8 mouse cellular contexts compared by ENCODE assay signal in genomic region chr7:16285450-16286025, GRCm38 (mm10). TPM values are rescaled to one million over a fixed set of nuclear protein-coding genes. Genes with fewer than 3 reads are reported as not detected.
DNase-seq lines count a peak whose midpoint lies in the region; ATAC-seq and TF ChIP-seq lines count a peak whose summit lies in the region.

No protein-coding gene starts in this region.

- H3K4me2 ChIP-seq in forebrain, embryonic 15.5 days (replicated peaks) = peak overlapping the region; percentile 54

- peaks cover 13% of the 10 kb centered on the region for H3K4me1 ChIP-seq in forebrain, embryonic 15.5 days

- CTCF ChIA-PET in Patski (lab: Charles Lee) = interaction anchor here (0.7 to 1.3 kb wide), 3 partner anchors 8 to 11 kb away, joined by 3 to 7 read pairs (median 4); no protein-coding TSS in a partner anchor

- POLR2A ChIA-PET in Patski (lab: Charles Lee) = interaction anchor here (0.6 kb wide), 1 partner anchor 731 kb away, joined by 3 read pairs; no protein-coding TSS in a partner anchor

- H3K9me3 ChIP-seq in forebrain, embryonic 15.5 days = no peaks in the 10 kb centered on the region

- no peak overlapping the region for H3K9ac ChIP-seq in forebrain, embryonic 15.5 days (replicated peaks)

- in situ Hi-C loops in Patski (cut with MboI; ENCODE audit: low pct_unique_long_range_greater_than_20kb) = no loop called here

- no peak for TF ChIP-seq CTCF in Patski (IDR thresholded peaks at IDR 0.05)
- TF ChIP-seq CTCF in layer of hippocampus, adult 2 months (conservative IDR thresholded peaks at IDR 0.05) = no peak

- ATAC-seq in Patski = peak; percentile 72
- ATAC-seq in forebrain, embryonic 15.5 days (replicated peaks) = peak; percentile 56

- peaks cover 26% of the 10 kb centered on the region for H3K36me3 ChIP-seq in forebrain, embryonic 15.5 days

- H3K27me3 ChIP-seq in Patski = no peaks in the 10 kb centered on the region
- no peaks in the 10 kb centered on the region for H3K27me3 ChIP-seq in forebrain, embryonic 15.5 days

- 2% methylated on average over 14 of the region's 14 CpGs for WGBS in forebrain, embryonic 15.5 days

- DNase-seq in Patski (ENCODE audit: low read depth, low spot score) = no peak
- peak; percentile 44 to 49 for DNase-seq in cerebellum, adult 18-20 months
- DNase-seq in heart, postnatal 4 days = peak; percentile 81
- DNase-seq in layer of hippocampus, adult 2 months (ENCODE audit: low spot score in 2 of 2) = no peak
- DNase-seq in lung, postnatal 36 days = peak; percentile 89
- DNase-seq in retina, postnatal 1 day = peak; percentile 67
- DNase-seq in urinary bladder, postnatal 25 days (ENCODE audit: low spot score) = peak; percentile 72

- peak overlapping the region; percentile 94; the same call in 1 of the 2 replicates for H3K27ac ChIP-seq in forebrain, embryonic 15.5 days (replicated peaks)
- H3K27ac ChIP-seq in layer of hippocampus, adult 2 months = peak overlapping the region; percentile 59; the same call in 1 of the 2 replicates

- peak overlapping the region; percentile 69 for H3K4me3 ChIP-seq in forebrain, embryonic 15.5 days
- H3K4me3 ChIP-seq in layer of hippocampus, adult 2 months = peak overlapping the region; percentile 75

RNA-seq across cellular contexts. Expression of gene Ccdc9, which starts 1.1 kb away (rescaled TPM):
- 78.2 TPM for polyA plus RNA-seq in Patski (2021)
- 31.1 and 35.5 TPM in 2 replicates for polyA plus RNA-seq in forebrain, embryonic 15.5 days (2015; fragmentation: Nextera tagmentation; extraction: Ambion mirVana)
- total RNA-seq in heart, postnatal 4 days (2021) = 10 to 100 TPM; 39.4 to 43.1 TPM
- 10 to 100 TPM; 79.7 to 81.0 TPM for total RNA-seq in layer of hippocampus, adult 2 months (2021)

RNA-seq across cellular contexts. Expression of gene Inafm1, which starts 12.1 kb away (rescaled TPM):
- 13.0 TPM for polyA plus RNA-seq in Patski (2021)
- 27.0 and 27.5 TPM in 2 replicates for polyA plus RNA-seq in forebrain, embryonic 15.5 days (2015; fragmentation: Nextera tagmentation; extraction: Ambion mirVana)
- total RNA-seq in heart, postnatal 4 days (2021) = 10 to 100 TPM; 12.5 to 13.6 TPM
- 10 to 100 TPM; 32.0 to 35.5 TPM for total RNA-seq in layer of hippocampus, adult 2 months (2021)

RNA-seq across cellular contexts. Expression of gene Bbc3, which starts 22.7 kb away (rescaled TPM):
- 12.6 TPM for polyA plus RNA-seq in Patski (2021)
- 16.7 and 18.5 TPM in 2 replicates for polyA plus RNA-seq in forebrain, embryonic 15.5 days (2015; fragmentation: Nextera tagmentation; extraction: Ambion mirVana)
- 1 to 10 TPM; 7.0 to 9.0 TPM for total RNA-seq in heart, postnatal 4 days (2021)
- 10 to 100 TPM; 12.5 to 14.9 TPM for total RNA-seq in layer of hippocampus, adult 2 months (2021)

RNA-seq across cellular contexts. Expression of gene C5ar1, which starts 26.2 kb away (rescaled TPM):
- polyA plus RNA-seq in Patski (2021) = not detected
- 1.1 and 1.3 TPM in 2 replicates for polyA plus RNA-seq in forebrain, embryonic 15.5 days (2015; fragmentation: Nextera tagmentation; extraction: Ambion mirVana)
- total RNA-seq in heart, postnatal 4 days (2021) = 1 to 10 TPM; 1.8 to 1.9 TPM
- total RNA-seq in layer of hippocampus, adult 2 months (2021) = 1 to 10 TPM in 1 of 2 experiments, under 1 TPM in 1; 0.90 to 2.6 TPM

RNA-seq across cellular contexts. Expression of gene C5ar2, which starts 41.6 kb away (rescaled TPM):
- polyA plus RNA-seq in Patski (2021) = not detected
- polyA plus RNA-seq in forebrain, embryonic 15.5 days (2015; fragmentation: Nextera tagmentation; extraction: Ambion mirVana) = 0.06 TPM in 1 of 2 replicates, not detected in the other
- total RNA-seq in heart, postnatal 4 days (2021) = under 1 TPM; 0.45 to 0.50 TPM
- under 1 TPM; 0.39 to 0.59 TPM for total RNA-seq in layer of hippocampus, adult 2 months (2021)

Comparison
In these comparisons a context has a peak if more than half of its experiments do, and no peak if none do; other contexts are left out.
1. DNase-seq: peak in cerebellum, adult 18-20 months (2 of 2), heart, postnatal 4 days (single experiment), lung, postnatal 36 days (single experiment), retina, postnatal 1 day (single experiment) and urinary bladder, postnatal 25 days (single experiment); none in Patski (single experiment) and layer of hippocampus, adult 2 months (0 of 2).